Mouse (Mus musculus) intestine, embryonic 16.5 days (tissue): ENCODE measurements around the gene Cct5. TPM values are rescaled to one million over a fixed set of nuclear protein-coding genes. Genes with fewer than 3 reads are reported as not detected.

ENCODE experiments used
- ATAC-seq: fragments of 200-750 bp; cut with Nextera tagmentation; 2 replicates; pipeline ENCODE4 v1.8.0; 2017; ENCODE audit warnings: moderate TSS enrichment, moderate library complexity
- H3K27ac ChIP-seq: fragments of 300-500 bp; sonication (generic); 2 replicates; pipeline ENCODE4 v1.5.1; 2014; ENCODE audit warnings: mild to moderate bottlenecking, low read length
- H3K27me3 ChIP-seq: fragments of 300-500 bp; sonication (generic); replicated peaks from 2 replicates; pipeline ENCODE4 v1.6.1; 2014; ENCODE audit warnings: low read length, control low read depth, mixed read lengths; ENCODE audit not compliant: control insufficient read depth, insufficient read depth
- H3K36me3 ChIP-seq: fragments of 300-500 bp; sonication (generic); 2 replicates; pipeline ENCODE4 v1.6.1; 2014; ENCODE audit warnings: low read length, control low read depth; ENCODE audit not compliant: control insufficient read depth, insufficient read depth
- H3K4me1 ChIP-seq: fragments of 300-500 bp; sonication (generic); 2 replicates; pipeline ENCODE4 v1.6.1; 2014; ENCODE audit warnings: low read length, control low read depth, mixed read lengths; ENCODE audit not compliant: control insufficient read depth, insufficient read depth
- H3K4me2 ChIP-seq: fragments of 300-500 bp; sonication (generic); 2 replicates; pipeline ENCODE4 v1.6.1; 2014; ENCODE audit warnings: low read depth, low read length, control low read depth
- H3K4me3 ChIP-seq: fragments of 300-500 bp; sonication (generic); 2 replicates; pipeline ENCODE4 v1.5.1; 2014; ENCODE audit warnings: mild to moderate bottlenecking, low read length
- H3K9ac ChIP-seq: fragments of 300-500 bp; sonication (generic); 2 replicates; pipeline ENCODE4 v1.6.1; 2014; ENCODE audit warnings: low read depth, low read length
- H3K9me3 ChIP-seq: fragments of 300-500 bp; sonication (generic); 2 replicates; pipeline ENCODE4 v1.6.1; 2016; ENCODE audit warnings: low read length, control low read depth; ENCODE audit not compliant: control insufficient read depth
- WGBS: fragments of 180-500 bp; shearing (Covaris S2); extraction: QIAGEN DNeasy Blood & Tissue Kit; methylation state at CpG from one replicate; pipeline ENCODE4 v1.1.7; 2014; 5-methylcytosine and 5-hydroxymethylcytosine counted together
- polyA plus RNA-seq: library from polyadenylated mRNA; unstranded; fragments of >200 nt; fragmentation: Nextera tagmentation; extraction: Ambion mirVana; gene quantifications from 2 replicates; pipeline ENCODE4 v1.2.1, GENCODE M21; 2015

The Cct5 gene
- polyA plus RNA-seq, 1 experiment from 2014 or later, result 467 TPM

DNA sequence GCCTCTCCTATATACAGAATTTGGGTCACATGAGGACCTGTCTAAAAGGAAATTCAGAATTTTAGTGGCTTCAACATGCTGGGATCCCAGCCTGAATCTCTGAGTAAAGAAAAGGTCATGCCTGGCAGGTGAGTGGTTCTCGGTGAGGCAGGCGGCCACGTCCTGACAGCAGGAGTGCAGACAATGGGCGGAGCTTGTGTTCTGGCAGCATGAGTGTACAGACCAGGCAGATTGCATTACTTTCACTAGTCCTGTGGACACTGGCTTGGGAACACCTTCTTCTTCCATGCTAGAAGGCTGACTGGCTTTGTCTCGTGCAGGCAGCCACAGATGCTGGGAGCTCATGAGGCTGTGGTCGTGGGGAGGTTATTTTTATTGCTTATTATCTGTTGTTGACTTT, 5.2 kb upstream of the Cct5 start:
- no peak for ATAC-seq
- Histone ChIP-seq H3K27ac (no peak overlapping the region), H3K36me3 (no peaks in the 10 kb centered on the region), H3K9me3 (no peaks in the 10 kb centered on the region), H3K4me1 (0 out of 2 replicates have a peak, but pooled peaks cover 8% of the 10 kb centered on the region), H3K4me2 (no peak overlapping the region), H3K4me3 (no peak overlapping the region), H3K27me3 (no peaks in the 10 kb centered on the region), H3K9ac (no peak overlapping the region)
- WGBS, result 63% methylated on average over 6 of the region's 6 CpGs

DNA sequence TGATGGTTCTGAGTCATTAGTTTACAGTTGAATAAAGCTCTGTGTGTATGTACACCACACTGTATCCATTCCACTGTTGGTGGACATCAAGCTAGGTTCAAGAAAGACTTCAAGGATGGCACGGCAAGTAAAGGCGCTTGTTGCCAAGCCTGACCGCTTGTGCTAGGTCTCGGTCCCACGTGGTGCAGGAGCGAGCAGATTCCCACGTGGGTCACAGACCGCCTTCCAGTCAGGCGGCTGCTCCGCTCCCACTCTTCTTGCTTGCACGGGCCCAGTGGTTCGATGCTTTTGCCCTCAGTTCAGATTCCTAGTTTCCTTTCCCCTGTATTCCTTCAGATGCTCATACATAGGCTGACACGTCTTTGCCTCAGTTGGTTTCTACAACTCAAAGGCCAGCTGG, 1.5 kb upstream of the Cct5 start:
- WGBS, result 85% methylated on average over 13 of the region's 13 CpGs
- ATAC-seq, result no peak
- Histone ChIP-seq H3K27me3 (no peaks in the 10 kb centered on the region), H3K9ac (no peak overlapping the region), H3K36me3 (no peaks in the 10 kb centered on the region), H3K27ac (no peak overlapping the region), H3K4me2 (peak overlapping the region; percentile 52), H3K9me3 (no peaks in the 10 kb centered on the region), H3K4me3 (peak overlapping the region; percentile 85; the same call in 1 of the 2 replicates), H3K4me1 (peaks cover 19% of the 10 kb centered on the region)

GRCm38 (mm10) chr15:31602426-31602825, 822 bp upstream of the Cct5 start:
- Histone ChIP-seq H3K36me3 (no peaks in the 10 kb centered on the region), H3K9ac (peak overlapping the region; percentile 90), H3K4me2 (peak overlapping the region; percentile 52), H3K4me3 (peak overlapping the region; percentile 85), H3K4me1 (peaks cover 19% of the 10 kb centered on the region), H3K9me3 (no peaks in the 10 kb centered on the region), H3K27me3 (no peaks in the 10 kb centered on the region), H3K27ac (peak overlapping the region; percentile 95)
- ATAC-seq, result peak; percentile 73
- WGBS, result 2% methylated on average over 15 of the region's 15 CpGs

- peak; percentile 79 for ATAC-seq
- peak overlapping the region; percentile 67 for H3K27ac ChIP-seq
- peak overlapping the region; percentile 88 for H3K4me2 ChIP-seq
- no peaks in the 10 kb centered on the region for H3K27me3 ChIP-seq
- peak overlapping the region; percentile 94 for H3K9ac ChIP-seq
- under 1% methylated on average over 33 of the region's 33 CpGs for WGBS
- H3K36me3 ChIP-seq, result peaks cover 4% of the 10 kb centered on the region; the same call in 1 of the 2 replicates
- H3K9me3 ChIP-seq, result no peaks in the 10 kb centered on the region
- peaks cover 14% of the 10 kb centered on the region for H3K4me1 ChIP-seq
- H3K4me3 ChIP-seq, result peak overlapping the region; percentile 85
Observed at GRCm38 (mm10) chr15:31601279-31601645, 342 bp downstream of the Cct5 start.

DNA sequence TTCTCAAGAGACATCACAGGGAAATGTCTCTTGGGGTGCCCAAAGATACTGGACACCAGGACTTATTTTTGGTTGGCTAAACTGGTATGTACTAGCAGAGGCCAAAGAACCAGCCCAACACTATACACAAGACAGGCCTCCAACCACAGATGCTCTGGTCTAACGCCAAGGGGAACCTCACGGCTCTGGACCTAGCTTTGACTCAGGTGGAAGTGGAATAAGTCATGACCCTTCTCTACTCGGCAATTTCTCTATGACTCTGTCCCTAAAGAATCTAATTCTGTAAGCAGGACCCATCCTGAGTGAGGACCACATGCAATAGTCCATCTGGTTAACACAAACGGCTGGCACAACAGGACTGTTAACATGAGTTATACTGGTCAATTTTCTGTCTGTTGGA, 1.8 kb downstream of the Cct5 start:
- no peaks in the 10 kb centered on the region for H3K9me3 ChIP-seq
- ATAC-seq, result no peak
- peaks cover 10% of the 10 kb centered on the region for H3K36me3 ChIP-seq
- H3K27me3 ChIP-seq, result no peaks in the 10 kb centered on the region
- peak overlapping the region; percentile 88 for H3K4me2 ChIP-seq
- no peak overlapping the region for H3K9ac ChIP-seq
- 60% methylated on average over 4 of the region's 4 CpGs for WGBS
- H3K27ac ChIP-seq, result no peak overlapping the region
- H3K4me1 ChIP-seq, result peaks cover 14% of the 10 kb centered on the region
- H3K4me3 ChIP-seq, result peak overlapping the region; percentile 85; the same call in 1 of the 2 replicates

GRCm38 (mm10) chr15:31595651-31596050, 6.0 kb downstream of the Cct5 start:
- H3K27ac ChIP-seq, result no peak overlapping the region
- H3K9me3 ChIP-seq, result no peaks in the 10 kb centered on the region
- peaks cover 11% of the 10 kb centered on the region for H3K4me1 ChIP-seq
- 62% methylated on average over 7 of the region's 7 CpGs for WGBS
- no peak overlapping the region for H3K4me3 ChIP-seq
- ATAC-seq, result no peak
- no peak overlapping the region for H3K4me2 ChIP-seq
- H3K36me3 ChIP-seq, result peaks cover 45% of the 10 kb centered on the region
- no peaks in the 10 kb centered on the region for H3K27me3 ChIP-seq
- H3K9ac ChIP-seq, result no peak overlapping the region

DNA sequence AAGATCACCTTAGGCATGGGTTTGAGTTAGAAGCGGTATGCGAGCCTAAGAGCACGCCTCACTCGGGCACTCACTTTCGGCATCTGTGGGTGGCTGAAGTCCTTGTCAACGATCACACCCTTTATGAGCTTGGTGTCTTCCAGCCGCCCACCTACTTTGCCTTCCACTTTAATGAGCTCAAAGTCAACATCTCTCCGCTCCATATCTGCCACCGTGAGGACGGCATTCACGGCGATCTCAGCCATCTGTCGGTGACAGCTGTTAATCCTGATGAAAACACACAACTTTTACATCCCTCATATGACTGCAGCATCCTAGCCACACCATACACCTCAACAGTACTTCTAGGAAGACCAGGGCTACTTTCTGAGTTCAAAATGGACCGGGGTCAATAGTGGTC, 7.3 kb downstream of the Cct5 start:
- Histone ChIP-seq H3K4me3 (no peak overlapping the region), H3K9me3 (no peaks in the 10 kb centered on the region), H3K27me3 (no peaks in the 10 kb centered on the region), H3K27ac (no peak overlapping the region), H3K4me1 (0 out of 2 replicates have a peak, but pooled peaks cover 2% of the 10 kb centered on the region), H3K9ac (no peak overlapping the region), H3K4me2 (no peak overlapping the region), H3K36me3 (peaks cover 51% of the 10 kb centered on the region)
- no peak for ATAC-seq
- 83% methylated on average over 14 of the region's 14 CpGs for WGBS

DNA sequence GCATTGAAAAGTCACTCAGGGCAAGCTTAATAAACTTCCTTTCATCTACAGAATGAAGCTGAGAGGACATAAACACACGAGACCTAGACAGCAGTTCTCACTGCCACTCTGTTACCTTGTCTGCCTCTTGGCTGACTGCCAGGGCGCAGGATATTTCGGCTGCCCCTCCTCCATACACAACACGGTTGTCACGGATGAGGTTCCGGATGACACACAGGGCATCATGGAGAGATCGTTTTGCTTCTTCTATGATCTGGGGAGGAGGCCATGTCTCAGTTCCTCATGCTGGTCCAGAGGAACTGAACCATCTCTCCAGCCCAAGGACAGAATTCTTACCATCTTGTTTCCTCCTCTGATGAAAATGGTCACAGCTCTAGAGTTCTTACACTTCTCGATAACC, 9.1 kb downstream of the Cct5 start:
- Histone ChIP-seq H3K27ac (no peak overlapping the region), H3K4me1 (no peaks in the 10 kb centered on the region), H3K36me3 (peaks cover 51% of the 10 kb centered on the region), H3K4me2 (no peak overlapping the region), H3K9me3 (no peaks in the 10 kb centered on the region), H3K9ac (no peak overlapping the region), H3K27me3 (no peaks in the 10 kb centered on the region), H3K4me3 (no peak overlapping the region)
- 77% methylated on average over 8 of the region's 8 CpGs for WGBS
- ATAC-seq, result no peak

GRCm38 (mm10) chr15:31590176-31590575, 11.4 kb downstream of the Cct5 start:
- no peak overlapping the region for H3K9ac ChIP-seq
- no peaks in the 10 kb centered on the region for H3K27me3 ChIP-seq
- H3K4me1 ChIP-seq, result no peaks in the 10 kb centered on the region
- 90% methylated on average over 5 of the region's 5 CpGs for WGBS
- H3K27ac ChIP-seq, result no peak overlapping the region
- no peak for ATAC-seq
- H3K9me3 ChIP-seq, result no peaks in the 10 kb centered on the region
- no peak overlapping the region for H3K4me3 ChIP-seq
- peaks cover 44% of the 10 kb centered on the region for H3K36me3 ChIP-seq
- no peak overlapping the region for H3K4me2 ChIP-seq

- Histone ChIP-seq H3K36me3 (peaks cover 34% of the 10 kb centered on the region), H3K27ac (no peak overlapping the region)
- ATAC-seq, result no peak
Observed at GRCm38 (mm10) chr15:31588989-31589640, 12.5 kb downstream of the Cct5 start.

More at GRCm38 (mm10) chr15:31588989-31589640, 12.5 kb downstream of the Cct5 start:
- 49% methylated on average over 8 of the region's 8 CpGs for WGBS
- Histone ChIP-seq H3K9ac (no peak overlapping the region), H3K4me3 (no peak overlapping the region), H3K4me1 (no peaks in the 10 kb centered on the region), H3K4me2 (no peak overlapping the region), H3K9me3 (no peaks in the 10 kb centered on the region), H3K27me3 (no peaks in the 10 kb centered on the region)
